Mouse (Mus musculus): ENCODE measurements at regions not wholly inside any gene's neighbourhood (a gene's known extent, or its start where the extent isn't known, plus 50 kb on each side); places are given as distances from the start of the nearest gene placed in this dataset.

DNA sequence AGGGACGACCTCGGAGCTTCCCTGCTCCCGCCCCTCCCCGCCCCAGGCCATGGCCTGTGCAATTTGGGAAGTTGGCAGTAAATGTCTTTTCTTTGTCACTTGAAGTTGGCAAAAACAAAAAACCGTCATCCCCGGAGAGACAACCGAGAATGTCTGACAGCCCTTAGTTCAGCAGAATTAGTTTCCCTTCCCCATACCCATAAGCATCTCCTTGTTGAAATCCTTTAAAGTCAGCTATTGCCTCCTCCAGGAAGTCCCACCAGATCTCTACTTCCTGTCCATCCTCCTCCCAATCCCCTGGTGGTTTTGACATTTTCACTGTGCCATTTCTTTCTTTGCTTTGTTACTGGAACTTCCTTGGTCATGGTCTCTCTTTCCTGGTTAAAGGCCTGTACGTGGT, 54.8 kb downstream of the Foxb1 start:
- TF ChIP-seq TAL1 (conservative IDR thresholded peaks at IDR 0.05; ENCODE audit: low read depth, low read length) (no peak), CTCF (IDR thresholded peaks at IDR 0.05; ENCODE audit: low read depth, low read length) (no peak), POLR2AphosphoS5 (IDR thresholded peaks at IDR 0.05; ENCODE audit: insufficient replicate concordance, low read depth, low read length) (no peak), GATA1 (IDR thresholded peaks at IDR 0.05; ENCODE audit: borderline replicate concordance, low read length) (no peak), GATA2 (IDR thresholded peaks at IDR 0.05; ENCODE audit: borderline replicate concordance, low read depth, low read length) (no peak)
- Histone ChIP-seq H3K4me3 (ENCODE audit: low read depth, low read length) (no peak overlapping the region), H3K4me1 (ENCODE audit: insufficient read depth, low read depth, low read length) (no peaks in the 10 kb centered on the region), H3K36me3 (replicated peaks) (no peaks in the 10 kb centered on the region), H3K27me3 (ENCODE audit: insufficient read depth, low read length) (no peaks in the 10 kb centered on the region), H3K9me3 (replicated peaks) (no peaks in the 10 kb centered on the region)
- DNase-seq (ENCODE audit: low spot score) (no peak), ATAC-seq (ENCODE audit: extremely low read depth, insufficient number of reproducible peaks, low FRiP score, poor library complexity, severe bottlenecking) (no peak)

- DNase-seq (ENCODE audit: low spot score) (no peak), ATAC-seq (ENCODE audit: extremely low read depth, insufficient number of reproducible peaks, low FRiP score, poor library complexity, severe bottlenecking) (no peak)
- Histone ChIP-seq H3K27me3 (ENCODE audit: insufficient read depth, low read length) (no peaks in the 10 kb centered on the region), H3K36me3 (replicated peaks) (no peaks in the 10 kb centered on the region), H3K4me3 (ENCODE audit: low read depth, low read length) (no peak overlapping the region), H3K9me3 (replicated peaks) (no peaks in the 10 kb centered on the region), H3K4me1 (ENCODE audit: insufficient read depth, low read depth, low read length) (no peaks in the 10 kb centered on the region)
- TF ChIP-seq CTCF (IDR thresholded peaks at IDR 0.05; ENCODE audit: low read depth, low read length): no peak
- no peak for TF ChIP-seq GATA1 (IDR thresholded peaks at IDR 0.05; ENCODE audit: borderline replicate concordance, low read length)
- TF ChIP-seq POLR2AphosphoS5 (IDR thresholded peaks at IDR 0.05; ENCODE audit: insufficient replicate concordance, low read depth, low read length): no peak
- TF ChIP-seq GATA2 (IDR thresholded peaks at IDR 0.05; ENCODE audit: borderline replicate concordance, low read depth, low read length): no peak
- TF ChIP-seq TAL1 (conservative IDR thresholded peaks at IDR 0.05; ENCODE audit: low read depth, low read length): no peak
Observed at GRCm38 (mm10) chr9:69705071-69705470, 55.7 kb downstream of the Foxb1 start.

- no peaks in the 10 kb centered on the region for H3K9me3 ChIP-seq (replicated peaks)
- TF ChIP-seq GATA1 (IDR thresholded peaks at IDR 0.05; ENCODE audit: borderline replicate concordance, low read length) (no peak), POLR2AphosphoS5 (IDR thresholded peaks at IDR 0.05; ENCODE audit: insufficient replicate concordance, low read depth, low read length) (no peak)
- H3K36me3 ChIP-seq (replicated peaks): no peaks in the 10 kb centered on the region
- H3K4me3 ChIP-seq (ENCODE audit: low read depth, low read length): no peak overlapping the region
- H3K27me3 ChIP-seq (ENCODE audit: insufficient read depth, low read length): no peaks in the 10 kb centered on the region
- ATAC-seq (ENCODE audit: extremely low read depth, insufficient number of reproducible peaks, low FRiP score, poor library complexity, severe bottlenecking) (no peak), DNase-seq (ENCODE audit: low spot score) (no peak)
- H3K4me1 ChIP-seq (ENCODE audit: insufficient read depth, low read depth, low read length): no peaks in the 10 kb centered on the region
Observed at GRCm38 (mm10) chr9:69703731-69704130, 57.0 kb downstream of the Foxb1 start.

DNA sequence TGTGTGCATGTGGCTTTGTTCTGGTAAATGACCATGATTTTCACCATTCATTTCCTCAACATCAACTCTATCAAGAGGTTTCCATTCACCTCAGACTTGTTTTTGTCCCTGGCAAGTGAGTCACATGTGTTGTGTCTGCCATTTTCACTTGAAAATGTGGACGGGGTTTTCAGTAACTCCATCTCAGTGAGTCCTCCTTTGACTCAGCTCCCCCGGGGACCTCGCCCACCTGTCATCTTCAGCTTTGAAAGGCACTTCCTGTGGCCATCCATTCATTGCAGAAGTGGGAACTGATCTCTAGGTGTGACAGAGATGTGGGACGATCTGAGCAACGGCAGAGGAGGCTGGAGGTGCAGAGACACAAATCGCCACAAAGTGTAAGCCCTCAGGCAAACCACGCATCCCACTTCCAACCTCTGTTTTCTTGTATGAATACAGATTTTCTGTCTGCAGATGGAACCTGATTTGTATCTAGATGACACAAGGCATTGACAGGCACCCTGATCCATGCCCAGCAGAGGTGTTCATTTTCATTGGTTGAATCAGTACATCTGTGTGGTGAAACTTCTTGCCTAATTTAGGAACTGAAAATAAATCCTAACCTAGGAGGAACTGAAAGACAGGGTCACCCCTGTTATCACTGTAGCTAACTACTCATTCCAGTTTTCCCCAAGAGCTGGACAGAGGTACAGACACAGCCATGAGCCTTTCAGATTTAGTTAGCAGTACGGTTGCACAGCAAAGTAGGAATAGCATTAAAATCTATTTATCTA, 58.4 kb downstream of the Foxb1 start:
- Histone ChIP-seq H3K27me3 (ENCODE audit: insufficient read depth, low read length) (no peaks in the 10 kb centered on the region), H3K4me3 (ENCODE audit: low read depth, low read length) (no peak overlapping the region), H3K9me3 (replicated peaks) (no peaks in the 10 kb centered on the region), H3K36me3 (replicated peaks) (no peaks in the 10 kb centered on the region), H3K4me1 (ENCODE audit: insufficient read depth, low read depth, low read length) (no peaks in the 10 kb centered on the region)
- DNase-seq (ENCODE audit: low spot score) (no peak), ATAC-seq (ENCODE audit: extremely low read depth, insufficient number of reproducible peaks, low FRiP score, poor library complexity, severe bottlenecking) (no peak)
- TF ChIP-seq TAL1 (conservative IDR thresholded peaks at IDR 0.05; ENCODE audit: low read depth, low read length) (no peak), CTCF (IDR thresholded peaks at IDR 0.05; ENCODE audit: low read depth, low read length) (no peak), POLR2AphosphoS5 (IDR thresholded peaks at IDR 0.05; ENCODE audit: insufficient replicate concordance, low read depth, low read length) (no peak), GATA1 (IDR thresholded peaks at IDR 0.05; ENCODE audit: borderline replicate concordance, low read length) (no peak), GATA2 (IDR thresholded peaks at IDR 0.05; ENCODE audit: borderline replicate concordance, low read depth, low read length) (no peak)

GRCm38 (mm10) chr9:69700696-69701095, 60.0 kb downstream of the Foxb1 start:
- ATAC-seq (ENCODE audit: extremely low read depth, insufficient number of reproducible peaks, low FRiP score, poor library complexity, severe bottlenecking): no peak
- Histone ChIP-seq H3K27me3 (ENCODE audit: insufficient read depth, low read length) (no peaks in the 10 kb centered on the region), H3K36me3 (replicated peaks) (no peaks in the 10 kb centered on the region), H3K4me1 (ENCODE audit: insufficient read depth, low read depth, low read length) (no peaks in the 10 kb centered on the region), H3K9me3 (replicated peaks) (no peaks in the 10 kb centered on the region), H3K4me3 (ENCODE audit: low read depth, low read length) (no peak overlapping the region)
- DNase-seq (ENCODE audit: low spot score): no peak
- TF ChIP-seq GATA1 (IDR thresholded peaks at IDR 0.05; ENCODE audit: borderline replicate concordance, low read length) (no peak), TAL1 (conservative IDR thresholded peaks at IDR 0.05; ENCODE audit: low read depth, low read length) (no peak), CTCF (IDR thresholded peaks at IDR 0.05; ENCODE audit: low read depth, low read length) (no peak), POLR2AphosphoS5 (IDR thresholded peaks at IDR 0.05; ENCODE audit: insufficient replicate concordance, low read depth, low read length) (no peak), GATA2 (IDR thresholded peaks at IDR 0.05; ENCODE audit: borderline replicate concordance, low read depth, low read length) (no peak)

- no peaks in the 10 kb centered on the region for H3K9me3 ChIP-seq (replicated peaks)
- no peaks in the 10 kb centered on the region for H3K36me3 ChIP-seq (replicated peaks)
- H3K4me1 ChIP-seq (ENCODE audit: insufficient read depth, low read depth, low read length): no peaks in the 10 kb centered on the region
- H3K4me3 ChIP-seq (ENCODE audit: low read depth, low read length): no peak overlapping the region
- DNase-seq (ENCODE audit: low spot score): no peak
- no peak for TF ChIP-seq GATA2 (IDR thresholded peaks at IDR 0.05; ENCODE audit: borderline replicate concordance, low read depth, low read length)
- no peak for TF ChIP-seq CTCF (IDR thresholded peaks at IDR 0.05; ENCODE audit: low read depth, low read length)
- no peak for TF ChIP-seq POLR2AphosphoS5 (IDR thresholded peaks at IDR 0.05; ENCODE audit: insufficient replicate concordance, low read depth, low read length)
- no peak for TF ChIP-seq TAL1 (conservative IDR thresholded peaks at IDR 0.05; ENCODE audit: low read depth, low read length)
- TF ChIP-seq GATA1 (IDR thresholded peaks at IDR 0.05; ENCODE audit: borderline replicate concordance, low read length): no peak
- H3K27me3 ChIP-seq (ENCODE audit: insufficient read depth, low read length): no peaks in the 10 kb centered on the region
- ATAC-seq (ENCODE audit: extremely low read depth, insufficient number of reproducible peaks, low FRiP score, poor library complexity, severe bottlenecking): no peak
Observed at GRCm38 (mm10) chr9:69691756-69692155, 69.0 kb downstream of the Foxb1 start.

All from G1E (cell line).